Mouse (Mus musculus) heart, embryonic 12.5 days (tissue): Measurements from ENCODE around the gene Snx15. TPM values are rescaled to one million over a fixed set of nuclear protein-coding genes. Genes with fewer than 3 reads are reported as not detected.
"Not testable (repeated sequence)": the region's sequence is repeated elsewhere in the genome, so short reads cannot be mapped to it uniquely, and the experiment has no call there.

ENCODE experiments used
- ATAC-seq: fragments of 200-750 bp; cut with Nextera tagmentation; 2 replicates; pipeline ENCODE4 v1.8.0; 2017; ENCODE audit warnings: moderate TSS enrichment, moderate library complexity; ENCODE audit not compliant: insufficient number of reproducible peaks, low FRiP score
- H3K27ac ChIP-seq: fragments of 300-500 bp; sonication (generic); 2 replicates; pipeline ENCODE4 v1.5.1; 2016; ENCODE audit warnings: mild to moderate bottlenecking, moderate library complexity; ENCODE audit not compliant: poor library complexity, severe bottlenecking
- H3K27me3 ChIP-seq: fragments of 300-500 bp; sonication (generic); replicated peaks from 2 replicates; pipeline ENCODE4 v1.6.1; 2016; ENCODE audit warnings: mild to moderate bottlenecking, moderate library complexity
- H3K36me3 ChIP-seq: fragments of 300-500 bp; sonication (generic); 2 replicates; pipeline ENCODE4 v1.6.1; 2016; ENCODE audit warnings: mild to moderate bottlenecking, moderate library complexity
- H3K4me1 ChIP-seq: fragments of 300-500 bp; sonication (generic); replicated peaks from 2 replicates; pipeline ENCODE4 v1.6.1; 2016; ENCODE audit warnings: mild to moderate bottlenecking
- H3K4me2 ChIP-seq: fragments of 300-500 bp; sonication (generic); 2 replicates; pipeline ENCODE4 v1.6.1; 2016; ENCODE audit warnings: mild to moderate bottlenecking, moderate library complexity
- H3K4me3 ChIP-seq: fragments of 300-500 bp; sonication (generic); 2 replicates; pipeline ENCODE4 v1.5.1; 2016; ENCODE audit warnings: mild to moderate bottlenecking
- H3K9ac ChIP-seq: fragments of 300-500 bp; sonication (generic); 2 replicates; pipeline ENCODE4 v1.6.1; 2016; ENCODE audit warnings: mild to moderate bottlenecking, moderate library complexity
- H3K9me3 ChIP-seq: fragments of 300-500 bp; sonication (generic); replicated peaks from 2 replicates; pipeline ENCODE4 v1.6.1; 2016; ENCODE audit warnings: mild to moderate bottlenecking, moderate library complexity
- WGBS: fragments of 180-500 bp; shearing (Covaris S2); methylation state at CpG from one replicate; pipeline ENCODE4 v1.1.7; 2016; 5-methylcytosine and 5-hydroxymethylcytosine counted together
- polyA plus RNA-seq: library from polyadenylated mRNA; unstranded; fragments of >200 nt; fragmentation: Nextera tagmentation; extraction: Ambion mirVana; gene quantifications from 2 replicates; pipeline ENCODE4 v1.2.1, GENCODE M21; 2016

Gene Snx15
- polyA plus RNA-seq, 1 experiment from 2014 or later = 20.9 TPM

GRCm38 (mm10) chr19:6140374-6140677 lies 12.2 kb upstream of the Snx15 start:
- peak overlapping the region; percentile 91 for H3K27ac ChIP-seq
- H3K4me3 ChIP-seq = peak overlapping the region; percentile 74
- peaks cover 5% of the 10 kb centered on the region; the same call in 1 of the 2 replicates for H3K9me3 ChIP-seq
- no peaks in the 10 kb centered on the region for H3K27me3 ChIP-seq
- no peak for ATAC-seq
- peak overlapping the region; percentile 80 for H3K9ac ChIP-seq
- peaks cover 21% of the 10 kb centered on the region for H3K36me3 ChIP-seq
- H3K4me1 ChIP-seq = peaks cover 12% of the 10 kb centered on the region; the same call in 1 of the 2 replicates
- H3K4me2 ChIP-seq = peak overlapping the region; percentile 80
- WGBS = 7% methylated on average over 16 of the region's 16 CpGs

- peak overlapping the region; percentile 74 for H3K4me3 ChIP-seq
- H3K4me1 ChIP-seq = peaks cover 12% of the 10 kb centered on the region; the same call in 1 of the 2 replicates
- WGBS = 92% methylated on average over 6 of the region's 6 CpGs
- no peak overlapping the region for H3K27ac ChIP-seq
- ATAC-seq = no peak
- H3K9me3 ChIP-seq = peaks cover 5% of the 10 kb centered on the region; the same call in 1 of the 2 replicates
- H3K27me3 ChIP-seq = no peaks in the 10 kb centered on the region
- peak overlapping the region; percentile 80 for H3K4me2 ChIP-seq
- peaks cover 27% of the 10 kb centered on the region for H3K36me3 ChIP-seq
- peak overlapping the region; percentile 4; the same call in 1 of the 2 replicates for H3K9ac ChIP-seq
Observed at GRCm38 (mm10) chr19:6139701-6140100, 11.6 kb upstream of the Snx15 start.

GRCm38 (mm10) chr19:6136397-6136796 lies 8.3 kb upstream of the Snx15 start:
- no peak overlapping the region for H3K9ac ChIP-seq
- no peak overlapping the region for H3K4me2 ChIP-seq
- no peak overlapping the region for H3K4me3 ChIP-seq
- no peaks in the 10 kb centered on the region for H3K9me3 ChIP-seq
- H3K27ac ChIP-seq = no peak overlapping the region
- peaks cover 33% of the 10 kb centered on the region for H3K36me3 ChIP-seq
- no peak for ATAC-seq
- H3K27me3 ChIP-seq = no peaks in the 10 kb centered on the region
- peaks cover 10% of the 10 kb centered on the region; the same call in 1 of the 2 replicates for H3K4me1 ChIP-seq
- 80% methylated on average over 3 of the region's 3 CpGs for WGBS

- not testable (repeated sequence) for ATAC-seq, H3K9me3 ChIP-seq, H3K9ac ChIP-seq, H3K4me3 ChIP-seq, H3K4me1 ChIP-seq, H3K27ac ChIP-seq, H3K4me2 ChIP-seq, H3K27me3 ChIP-seq
- peaks cover 33% of the 10 kb centered on the region for H3K36me3 ChIP-seq
- 64% methylated on average over 1 of the region's 1 CpGs for WGBS
Observed at GRCm38 (mm10) chr19:6133197-6133596, 5.1 kb upstream of the Snx15 start.

DNA sequence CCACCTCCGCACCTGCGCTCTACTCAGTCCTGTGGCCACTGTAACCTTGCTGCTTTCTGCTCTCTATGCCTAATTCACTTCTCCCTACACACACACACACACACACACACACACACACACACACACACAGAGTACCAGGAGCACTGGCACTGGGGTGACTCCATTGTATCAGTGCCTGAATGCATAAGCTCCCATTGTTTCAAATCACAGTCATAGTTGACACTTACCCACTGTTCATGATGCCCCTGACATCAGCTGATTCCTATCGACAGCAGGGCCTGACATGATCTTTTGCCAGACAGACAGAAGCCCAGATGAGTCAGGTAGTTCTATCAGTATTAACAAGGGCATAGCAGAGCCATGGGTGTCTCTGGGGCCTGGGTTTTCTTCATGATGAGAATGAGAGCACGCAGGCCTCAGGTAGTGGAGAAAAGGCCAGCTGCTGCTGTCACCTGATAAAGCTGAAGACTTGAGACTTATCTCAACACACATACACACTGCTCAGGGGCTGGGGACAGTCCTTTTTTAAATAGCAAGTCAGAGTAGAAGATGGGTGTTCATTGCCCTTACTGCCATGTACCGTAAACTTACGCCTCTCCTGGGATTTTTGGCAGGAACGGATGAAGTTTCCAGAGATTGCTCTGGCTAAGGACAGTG lies 4.2 kb upstream of the Snx15 start:
- peak overlapping the region; percentile 18 for H3K4me2 ChIP-seq
- H3K9ac ChIP-seq = no peak overlapping the region
- 0 out of 2 replicates have a peak overlapping the region, but pooled peaks have one; percentile 5 for H3K27ac ChIP-seq
- H3K36me3 ChIP-seq = peaks cover 26% of the 10 kb centered on the region
- ATAC-seq = peak; percentile 66
- H3K9me3 ChIP-seq = no peaks in the 10 kb centered on the region
- no peaks in the 10 kb centered on the region; the same call in 1 of the 2 replicates for H3K4me1 ChIP-seq
- H3K27me3 ChIP-seq = no peaks in the 10 kb centered on the region
- WGBS = 75% methylated on average over 7 of the region's 7 CpGs
- no peak overlapping the region for H3K4me3 ChIP-seq

DNA sequence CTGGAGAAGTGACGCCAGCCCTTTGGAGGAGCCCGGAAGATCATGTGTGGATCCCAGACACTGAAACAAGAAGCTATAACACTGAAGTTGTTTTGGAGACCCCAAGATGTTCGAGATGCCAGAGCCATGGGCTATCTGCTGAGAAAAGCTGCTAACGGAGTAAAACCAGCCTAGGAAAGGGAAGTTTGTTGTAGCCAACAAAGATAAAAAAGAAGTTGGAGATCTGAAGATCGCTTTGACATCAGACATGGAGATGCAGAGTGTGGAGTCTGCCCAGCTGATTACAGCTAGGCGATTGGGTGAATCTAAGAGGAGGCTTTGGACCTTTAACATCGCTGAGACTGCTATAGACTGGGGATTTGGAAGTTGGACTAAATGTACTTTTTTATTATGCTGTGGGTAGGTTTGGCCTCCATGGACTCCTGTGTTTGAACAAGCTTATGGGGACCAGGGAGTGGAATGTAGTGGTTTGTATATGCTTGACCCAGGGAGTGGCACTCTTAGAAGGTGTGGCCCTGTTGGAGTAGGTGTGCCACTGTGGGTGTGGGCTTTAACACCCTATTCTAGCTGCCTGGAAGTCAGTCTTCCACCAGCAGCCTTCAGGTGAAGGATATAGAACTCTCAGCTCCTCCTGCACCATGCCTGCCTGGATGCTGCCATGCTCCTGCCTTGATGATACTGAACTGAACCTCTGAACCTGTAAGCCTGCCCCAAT lies 2.5 kb upstream of the Snx15 start:
- not testable (repeated sequence) for H3K9ac ChIP-seq, H3K4me3 ChIP-seq, ATAC-seq, H3K27ac ChIP-seq, H3K27me3 ChIP-seq, H3K9me3 ChIP-seq, H3K4me1 ChIP-seq, H3K4me2 ChIP-seq
- WGBS = 70% methylated on average over 7 of the region's 7 CpGs
- H3K36me3 ChIP-seq = peaks cover 14% of the 10 kb centered on the region

DNA sequence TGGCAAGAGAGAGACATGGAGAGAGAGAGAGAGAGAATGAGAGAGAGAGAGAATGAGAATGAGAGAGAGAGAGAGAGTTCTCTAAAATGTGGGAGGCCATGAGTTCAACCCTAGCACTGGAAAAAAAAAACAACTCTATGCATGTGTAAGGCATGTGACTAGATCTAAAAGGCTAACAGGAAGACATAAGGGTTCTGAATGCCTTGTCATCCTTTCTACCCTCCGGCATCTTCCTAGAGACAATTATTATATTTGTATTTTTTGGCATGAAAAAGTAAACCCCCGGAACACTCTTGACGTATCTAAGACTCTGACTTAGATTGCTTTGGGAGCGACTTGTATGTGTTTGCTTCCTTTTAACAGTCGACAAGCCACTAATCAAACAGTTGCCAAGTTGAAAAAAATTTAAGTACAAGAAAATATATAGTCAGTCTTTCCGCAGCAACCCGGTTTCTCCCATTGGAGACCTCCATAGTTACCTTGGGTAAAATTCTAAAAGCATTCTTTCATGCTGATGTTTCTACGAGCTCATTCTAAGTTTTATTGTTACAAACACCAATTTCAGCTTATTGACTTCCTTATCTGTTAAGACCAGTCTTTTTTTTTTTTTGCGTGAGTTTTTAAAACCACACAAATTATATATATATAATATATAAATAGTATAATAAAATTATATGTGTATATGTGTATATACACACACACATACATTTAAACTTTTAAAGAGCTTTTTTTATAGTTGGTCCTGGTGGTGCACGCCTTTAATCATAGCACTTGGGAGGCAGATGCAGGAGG lies 1.1 kb downstream of the Snx15 start:
- Histone ChIP-seq H3K27ac (peak overlapping the region; percentile 94), H3K4me3 (peak overlapping the region; percentile 68), H3K27me3 (no peaks in the 10 kb centered on the region), H3K9ac (peak overlapping the region; percentile 76), H3K9me3 (no peaks in the 10 kb centered on the region), H3K4me1 (peaks cover under 1% of the 10 kb centered on the region), H3K36me3 (peaks cover 7% of the 10 kb centered on the region; the same call in 1 of the 2 replicates), H3K4me2 (peak overlapping the region; percentile 73)
- 66% methylated on average over 10 of the region's 10 CpGs for WGBS
- no peak for ATAC-seq

DNA sequence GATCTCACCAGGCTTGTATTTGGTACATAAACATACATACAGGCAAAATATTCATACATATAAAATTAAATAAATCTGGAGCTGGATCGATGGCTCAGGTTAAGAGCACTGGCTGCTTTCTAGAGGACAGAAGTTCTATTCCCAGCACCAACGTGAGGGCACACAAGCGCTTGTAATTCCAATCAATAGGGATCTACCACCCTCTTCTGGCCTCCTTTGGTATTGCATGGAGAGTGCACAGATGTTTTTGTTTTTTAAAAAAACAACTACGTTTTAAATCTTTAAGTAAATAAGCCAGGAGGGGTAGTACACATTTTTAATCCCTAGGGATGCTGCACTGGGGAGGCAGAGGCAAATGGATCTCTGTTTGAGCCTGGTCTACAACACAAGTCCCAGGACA lies 1.8 kb downstream of the Snx15 start:
- no peak overlapping the region for H3K9ac ChIP-seq
- H3K27me3 ChIP-seq = no peaks in the 10 kb centered on the region
- H3K4me2 ChIP-seq = no peak overlapping the region
- no peak overlapping the region for H3K27ac ChIP-seq
- H3K36me3 ChIP-seq = peaks cover 7% of the 10 kb centered on the region; the same call in 1 of the 2 replicates
- WGBS = 21% methylated on average over 4 of the region's 4 CpGs
- H3K4me1 ChIP-seq = peaks cover 5% of the 10 kb centered on the region
- H3K9me3 ChIP-seq = no peaks in the 10 kb centered on the region
- no peak overlapping the region for H3K4me3 ChIP-seq
- ATAC-seq = no peak

DNA sequence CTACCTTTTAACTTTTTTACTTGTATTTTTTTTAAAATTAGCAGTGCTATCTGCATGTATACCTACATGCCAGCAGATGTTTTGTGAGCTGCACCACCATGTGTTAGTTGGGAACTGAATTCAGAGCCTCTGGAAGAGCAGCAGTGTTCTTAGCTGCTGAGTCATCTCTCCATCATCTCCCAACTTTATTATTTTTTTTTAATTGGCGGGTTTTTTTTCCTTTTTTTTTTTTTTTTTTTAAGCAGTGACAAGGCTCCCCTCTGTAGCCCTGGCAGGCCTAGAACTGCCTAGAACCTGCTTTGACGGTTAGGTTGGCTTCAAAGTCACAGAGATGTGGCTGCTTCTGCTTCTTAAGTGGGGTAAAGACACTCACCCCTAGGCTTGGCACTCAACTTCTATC lies 3.2 kb downstream of the Snx15 start:
- peaks cover 16% of the 10 kb centered on the region; the same call in 1 of the 2 replicates for H3K36me3 ChIP-seq
- no peak overlapping the region for H3K4me3 ChIP-seq
- 67% methylated on average over 2 of the region's 2 CpGs for WGBS
- no peaks in the 10 kb centered on the region for H3K9me3 ChIP-seq
- no peak for ATAC-seq
- H3K27ac ChIP-seq = no peak overlapping the region
- peaks cover 5% of the 10 kb centered on the region for H3K4me1 ChIP-seq
- H3K4me2 ChIP-seq = no peak overlapping the region
- no peak overlapping the region for H3K9ac ChIP-seq
- no peaks in the 10 kb centered on the region for H3K27me3 ChIP-seq

DNA sequence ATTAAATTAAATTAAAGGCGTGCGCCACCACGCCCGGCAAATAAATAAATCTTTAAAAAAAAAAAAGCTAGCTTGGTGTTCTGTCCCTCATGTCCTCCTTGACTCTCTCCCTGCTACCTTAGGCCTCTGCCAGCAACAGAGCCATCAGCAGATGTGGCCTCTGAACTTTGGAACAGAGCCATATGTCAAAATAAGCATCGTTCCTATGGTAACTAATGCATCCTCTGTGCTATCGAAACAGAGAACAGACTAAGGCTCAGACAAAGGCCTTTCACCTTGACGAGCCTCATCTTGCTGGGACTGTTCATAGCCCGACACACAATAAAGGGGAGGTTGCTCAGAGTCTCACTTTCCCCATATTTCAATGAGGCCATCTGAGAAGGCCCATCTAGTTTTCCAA lies 4.8 kb downstream of the Snx15 start:
- Histone ChIP-seq H3K4me1 (peaks cover 11% of the 10 kb centered on the region), H3K27ac (no peak overlapping the region), H3K4me2 (no peak overlapping the region), H3K36me3 (peaks cover 16% of the 10 kb centered on the region; the same call in 1 of the 2 replicates), H3K27me3 (no peaks in the 10 kb centered on the region), H3K9me3 (no peaks in the 10 kb centered on the region), H3K4me3 (no peak overlapping the region), H3K9ac (no peak overlapping the region)
- WGBS = 83% methylated on average over 8 of the region's 8 CpGs
- no peak for ATAC-seq

DNA sequence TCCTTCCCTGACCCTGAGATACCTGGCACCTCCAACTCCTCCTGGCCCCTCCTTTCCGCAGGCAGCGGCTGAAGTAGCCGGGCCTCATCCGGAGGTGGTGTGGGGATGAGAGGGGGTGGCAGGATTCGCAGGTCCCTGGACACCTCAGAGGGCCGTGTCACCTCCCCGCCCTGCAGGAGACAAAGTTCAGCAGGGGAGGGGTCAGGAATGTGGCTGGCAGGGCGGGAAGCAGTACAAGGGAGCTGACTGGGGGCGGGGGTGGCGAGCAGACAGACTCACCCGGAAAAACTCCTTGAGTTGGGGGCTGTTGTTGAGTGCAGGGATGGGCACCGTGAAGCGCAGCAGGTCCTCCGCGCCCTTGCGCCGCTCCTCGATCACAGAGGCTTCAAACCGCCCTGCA lies 6.3 kb downstream of the Snx15 start:
- H3K27ac ChIP-seq = no peak overlapping the region
- peak overlapping the region; percentile 37; the same call in 1 of the 2 replicates for H3K9ac ChIP-seq

More for the DNA sequence above, 6.3 kb downstream of the Snx15 start:
- H3K4me3 ChIP-seq = no peak overlapping the region
- peaks cover 16% of the 10 kb centered on the region; the same call in 1 of the 2 replicates for H3K36me3 ChIP-seq
- ATAC-seq = no peak
- no peaks in the 10 kb centered on the region for H3K9me3 ChIP-seq
- peaks cover 16% of the 10 kb centered on the region for H3K4me1 ChIP-seq
- no peaks in the 10 kb centered on the region for H3K27me3 ChIP-seq
- H3K4me2 ChIP-seq = peak overlapping the region; percentile 38
- WGBS = 22% methylated on average over 16 of the region's 19 CpGs
